Mouse (Mus musculus) thymus, postnatal 25 days (tissue): ENCODE results near the gene Mdc1.
"Not testable (repeated sequence)": the region's sequence is repeated elsewhere in the genome, so short reads cannot be mapped to it uniquely, and the experiment has no call there.

ENCODE experiments used
- DNase-seq: peaks from one replicate; pipeline ENCODE4 v3.0.0; 2022

The Mdc1 gene

DNA sequence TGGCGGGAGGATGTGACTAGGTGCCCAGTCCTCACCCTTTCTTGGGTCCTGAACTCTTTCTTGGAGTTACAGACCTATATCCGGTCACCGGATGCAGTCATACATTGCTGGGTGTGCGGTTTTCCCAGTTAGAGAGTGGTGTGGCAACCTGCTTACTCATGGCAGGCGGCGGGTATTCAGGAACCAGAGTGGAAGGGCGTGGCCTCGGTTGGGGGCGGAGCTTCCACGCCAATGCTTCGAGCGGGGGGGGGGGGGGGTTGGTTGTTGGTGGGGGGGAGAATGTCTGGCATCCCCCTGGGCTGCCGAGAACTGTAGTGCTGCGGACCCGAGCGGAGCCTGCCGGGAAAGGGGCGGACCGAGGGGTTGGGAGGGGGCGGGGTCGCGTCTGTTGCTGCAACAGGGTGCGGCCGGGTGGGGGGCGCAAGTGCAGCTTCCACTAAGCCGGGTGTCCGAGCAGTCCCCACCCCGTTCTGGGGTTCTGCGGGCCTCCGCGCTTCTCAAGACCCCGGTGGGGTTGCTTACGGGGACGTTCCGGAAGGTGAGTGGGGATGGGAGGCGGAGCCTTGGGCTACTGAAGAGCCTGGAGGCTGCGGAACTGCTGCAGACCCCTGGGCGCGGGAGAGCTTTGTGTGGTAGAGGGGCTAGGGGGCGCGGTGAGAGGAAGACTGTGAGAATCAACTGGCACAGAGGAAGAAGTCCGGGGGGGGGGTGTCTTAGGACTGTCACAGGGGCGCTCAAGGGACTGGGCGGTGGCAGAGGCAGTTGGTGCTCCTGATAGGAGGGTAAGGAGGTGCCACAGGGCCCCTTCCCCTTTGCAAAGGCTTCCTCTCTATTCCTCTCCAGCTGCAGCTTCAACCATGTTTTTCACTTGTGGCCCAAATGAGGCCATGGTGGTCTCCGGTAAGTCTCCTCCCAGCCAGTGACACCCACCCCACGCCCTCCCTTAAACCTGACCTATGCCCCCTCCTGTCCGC, 18.1 kb upstream of the Mdc1 start, which contains the start of gene Flot1:
Flot1 (plus strand) TSS at position 267 of the 974 bp plus-strand sequence.
- peak; percentile 82 for DNase-seq

DNA sequence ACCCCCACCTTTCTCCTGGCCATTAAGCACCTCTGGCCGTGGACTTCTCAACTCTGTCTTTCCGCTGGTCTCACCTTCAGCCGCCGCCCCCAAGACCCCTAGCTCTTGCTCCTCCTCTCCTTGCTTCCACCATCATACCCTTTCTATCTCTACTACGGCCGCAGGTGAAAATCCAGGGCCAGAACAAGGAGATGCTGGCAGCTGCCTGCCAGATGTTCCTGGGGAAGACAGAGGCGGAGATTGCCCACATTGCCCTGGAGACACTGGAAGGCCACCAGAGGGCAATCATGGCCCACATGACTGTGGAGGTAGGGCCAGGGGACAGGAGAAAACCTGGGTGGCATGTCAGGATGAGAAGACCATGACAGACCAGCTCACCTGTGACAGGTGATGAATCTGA, 16.9 kb upstream of the Mdc1 start:
- no peak for DNase-seq

DNA sequence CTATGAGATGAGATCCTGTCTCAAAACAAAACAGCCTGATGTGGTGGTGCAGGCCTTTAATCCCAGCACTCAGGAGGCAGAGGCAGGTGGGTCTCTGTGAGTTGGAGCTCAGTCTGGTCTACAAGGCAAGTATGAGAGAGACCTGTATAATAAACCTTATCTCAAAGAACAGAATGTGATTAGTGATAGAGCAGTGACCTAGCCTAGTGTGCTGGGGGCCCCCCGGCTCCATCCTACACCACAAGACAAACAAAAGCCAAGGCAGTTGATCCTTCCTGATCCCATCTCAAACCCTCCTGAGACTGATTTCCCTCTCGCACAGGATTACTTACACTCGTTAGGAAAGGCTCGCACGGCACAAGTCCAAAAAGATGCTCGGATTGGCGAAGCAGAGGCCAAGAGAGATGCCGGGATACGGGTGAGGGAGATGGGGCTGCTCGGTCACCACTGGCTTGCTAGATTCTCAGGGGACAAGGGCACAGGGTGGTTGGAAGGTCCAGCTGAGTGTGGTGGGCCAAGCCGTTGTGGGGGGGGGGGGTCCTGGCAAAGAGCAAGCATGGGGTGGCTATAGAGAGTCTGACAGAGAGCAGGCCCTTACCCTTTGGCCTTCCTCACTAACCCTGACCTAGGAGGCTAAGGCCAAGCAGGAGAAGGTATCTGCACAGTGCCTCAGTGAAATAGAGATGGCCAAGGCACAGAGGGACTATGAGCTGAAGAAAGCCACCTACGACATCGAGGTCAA, 16.0 kb upstream of the Mdc1 start:
- no peak for DNase-seq

DNA sequence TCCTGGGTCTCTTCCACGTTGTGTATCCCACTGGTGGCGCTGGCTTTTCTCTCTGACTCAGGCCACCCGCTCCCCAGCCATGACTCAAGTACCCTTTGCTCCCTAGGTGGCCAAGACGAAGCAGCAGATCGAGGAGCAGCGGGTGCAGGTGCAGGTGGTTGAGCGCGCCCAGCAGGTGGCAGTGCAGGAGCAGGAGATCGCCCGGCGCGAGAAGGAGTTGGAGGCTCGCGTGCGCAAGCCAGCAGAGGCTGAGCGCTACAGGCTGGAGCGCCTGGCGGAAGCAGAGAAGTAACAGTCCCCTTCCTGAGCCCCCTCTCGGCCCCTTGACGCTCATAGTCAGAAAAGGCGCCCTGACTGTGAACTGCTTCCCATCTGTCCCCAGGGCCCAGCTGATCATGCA, 11.6 kb upstream of the Mdc1 start:
- peak; percentile 94 for DNase-seq

DNA sequence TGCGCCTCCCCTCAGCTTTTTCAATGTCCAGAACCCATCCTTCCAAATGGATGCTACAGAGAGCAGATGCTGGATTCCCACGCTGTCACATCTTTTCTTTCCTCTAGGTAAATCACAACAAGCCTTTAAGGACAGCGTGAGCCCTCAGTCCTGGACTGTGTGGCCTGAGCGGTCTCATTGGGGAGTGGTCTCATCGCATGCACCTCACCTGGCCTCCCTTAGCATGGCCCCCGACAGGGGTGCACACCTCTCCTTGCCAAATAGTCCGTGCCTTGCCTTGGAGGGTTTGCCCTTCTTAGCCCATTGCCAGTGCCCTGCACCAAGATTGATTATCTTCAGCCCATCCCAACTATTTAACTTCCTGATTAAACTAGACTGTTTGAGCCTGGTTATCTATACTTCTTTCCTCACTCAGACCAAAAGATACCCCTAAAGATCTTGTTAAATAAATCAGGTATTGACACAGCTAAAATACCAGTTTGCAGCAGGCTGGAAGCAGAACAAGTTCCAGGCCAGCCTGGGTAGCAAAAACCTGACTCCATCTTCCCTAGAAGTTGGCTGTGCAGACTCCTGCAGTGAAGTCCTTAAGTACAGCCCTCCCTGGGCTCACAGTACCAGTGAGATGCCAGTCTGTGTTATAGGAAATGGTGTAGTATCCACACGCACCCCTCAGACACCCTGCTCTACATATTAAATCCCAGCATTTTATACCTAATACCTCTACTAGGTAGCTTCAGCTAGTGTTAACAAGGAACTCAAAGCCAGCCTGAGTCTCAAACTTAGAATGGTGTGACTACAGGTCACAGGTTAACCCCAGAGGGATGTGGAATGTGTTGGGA, 8.7 kb upstream of the Mdc1 start:
- no peak for DNase-seq

DNA sequence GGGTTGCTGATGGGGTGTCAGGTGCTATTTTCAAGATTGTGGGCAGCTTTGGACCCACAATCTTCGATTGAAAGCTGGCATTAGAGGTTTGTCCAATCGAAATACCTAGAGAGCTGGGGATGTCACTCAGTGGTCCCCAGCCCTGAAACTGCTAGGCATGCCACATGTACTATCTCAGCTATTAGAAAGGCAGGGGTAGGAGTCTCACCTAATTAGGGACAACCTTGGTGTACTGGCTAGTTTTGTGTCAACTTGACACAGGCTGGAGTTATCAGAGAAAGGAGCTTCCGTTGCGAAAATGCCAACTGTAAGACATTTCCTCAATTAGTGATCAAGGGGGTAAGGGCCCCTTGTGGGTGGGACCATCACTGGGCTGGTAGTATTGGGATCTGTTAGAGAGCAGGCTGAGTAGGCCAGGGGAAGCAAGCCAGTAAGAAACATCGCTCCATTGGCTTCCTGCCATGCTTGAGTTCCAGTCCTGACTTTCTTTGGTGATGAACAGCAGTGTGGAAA, 8.0 kb upstream of the Mdc1 start:
- no peak for DNase-seq

DNA sequence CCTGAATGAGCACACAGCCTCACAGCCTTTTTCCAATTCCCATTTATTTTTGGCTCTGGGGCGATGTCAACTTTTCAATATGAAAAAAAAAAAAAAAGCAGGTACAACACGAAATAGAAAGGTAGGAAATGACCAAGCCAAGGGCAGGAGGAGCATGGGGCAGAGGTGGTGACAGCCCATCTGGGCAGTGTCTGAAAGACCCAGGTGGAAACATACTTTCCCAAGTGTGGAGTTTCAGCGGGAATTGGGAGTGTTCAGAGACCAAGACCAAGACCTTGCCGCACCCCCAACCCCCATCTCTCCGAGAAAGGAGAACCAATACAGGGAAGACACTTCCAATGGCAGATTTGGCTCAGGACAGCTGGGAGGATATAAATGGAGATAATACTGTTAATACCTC, 7.4 kb upstream of the Mdc1 start:
- DNase-seq: no peak

DNA sequence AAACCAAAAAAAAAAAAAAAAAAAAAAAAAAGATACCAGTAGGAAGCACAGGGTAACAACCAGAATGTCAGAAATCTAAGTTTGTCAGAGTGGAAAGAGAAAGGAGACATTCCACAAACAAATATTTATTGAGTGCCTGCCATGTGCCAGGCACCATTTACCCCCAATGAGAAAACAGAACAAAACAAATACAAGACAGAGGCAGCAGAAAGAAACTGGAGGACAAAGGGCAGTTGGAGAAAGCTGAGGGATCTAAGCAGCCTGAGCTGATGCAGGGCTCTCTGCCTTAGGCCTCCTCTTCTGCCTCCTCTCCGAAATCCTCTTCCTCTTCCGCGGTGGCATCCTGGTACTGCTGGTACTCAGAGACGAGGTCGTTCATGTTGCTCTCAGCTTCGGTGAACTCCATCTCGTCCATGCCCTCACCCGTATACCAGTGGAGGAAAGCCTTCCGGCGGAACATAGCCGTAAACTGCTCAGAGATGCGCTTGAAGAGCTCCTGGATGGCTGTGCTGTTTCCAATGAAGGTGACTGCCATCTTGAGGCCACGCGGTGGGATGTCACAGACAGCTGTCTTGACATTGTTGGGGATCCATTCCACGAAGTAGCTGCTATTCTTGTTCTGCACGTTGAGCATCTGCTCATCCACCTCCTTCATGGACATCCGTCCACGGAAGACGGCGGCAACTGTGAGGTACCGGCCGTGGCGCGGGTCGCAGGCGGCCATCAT, 6.5 kb upstream of the Mdc1 start:
- no peak for DNase-seq

DNA sequence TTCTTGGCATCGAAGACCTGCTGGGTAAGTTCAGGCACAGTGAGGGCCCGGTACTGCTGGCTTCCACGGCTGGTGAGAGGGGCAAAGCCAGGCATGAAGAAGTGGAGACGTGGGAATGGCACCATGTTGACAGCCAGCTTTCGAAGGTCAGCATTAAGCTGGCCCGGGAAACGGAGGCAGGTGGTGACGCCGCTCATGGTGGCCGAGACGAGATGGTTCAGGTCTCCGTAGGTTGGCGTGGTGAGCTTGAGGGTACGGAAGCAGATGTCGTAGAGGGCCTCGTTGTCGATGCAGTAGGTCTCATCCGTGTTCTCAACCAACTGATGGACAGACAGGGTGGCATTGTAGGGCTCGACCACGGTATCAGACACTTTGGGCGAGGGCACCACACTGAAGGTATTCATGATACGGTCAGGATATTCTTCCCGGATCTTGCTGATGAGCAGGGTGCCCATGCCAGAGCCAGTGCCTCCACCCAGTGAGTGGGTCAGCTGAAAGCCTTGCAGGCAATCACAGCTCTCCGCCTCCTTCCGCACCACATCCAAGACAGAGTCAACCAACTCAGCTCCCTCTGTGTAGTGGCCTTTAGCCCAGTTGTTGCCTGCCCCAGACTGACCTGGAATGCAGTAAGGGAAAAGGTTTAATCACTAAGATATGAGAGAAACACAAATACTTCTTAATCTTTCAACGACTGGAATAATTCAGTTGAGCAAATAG, 5.7 kb upstream of the Mdc1 start:
- DNase-seq: no peak

DNA sequence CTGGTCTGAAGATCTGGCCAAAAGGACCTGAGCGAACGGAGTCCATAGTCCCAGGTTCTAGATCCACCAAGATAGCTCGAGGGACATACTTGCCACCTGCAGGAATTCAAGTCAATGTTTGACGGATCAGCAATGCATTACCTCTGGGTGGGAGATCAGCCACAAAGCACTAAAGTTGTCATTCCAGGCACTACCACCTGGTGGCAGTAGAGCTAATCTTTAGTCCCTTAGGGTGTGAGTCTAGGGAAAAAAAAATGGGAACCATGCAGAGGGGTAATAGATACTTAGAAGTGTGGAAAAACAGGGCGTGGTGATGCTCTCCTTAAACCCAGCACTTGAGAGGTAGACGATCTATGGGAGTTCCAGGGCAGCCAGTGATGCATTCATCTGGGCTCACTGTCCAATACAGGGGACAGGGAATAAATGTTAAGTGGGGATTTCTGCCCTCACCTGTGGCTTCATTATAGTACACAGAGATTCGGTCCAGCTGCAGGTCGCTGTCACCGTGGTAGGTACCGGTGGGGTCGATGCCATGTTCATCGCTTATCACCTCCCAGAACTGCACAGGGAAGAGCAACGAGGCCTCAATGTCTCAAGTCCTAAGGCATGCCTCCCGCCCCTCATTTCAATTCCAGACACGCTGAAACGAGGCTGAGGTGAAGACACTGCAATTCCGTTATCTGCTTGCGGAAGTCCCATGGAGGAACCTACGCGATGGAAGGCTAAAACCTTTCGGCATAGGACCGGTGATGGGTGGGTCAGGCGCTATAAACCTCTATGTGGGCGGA, 4.9 kb upstream of the Mdc1 start:
- DNase-seq: peak; percentile 84

DNA sequence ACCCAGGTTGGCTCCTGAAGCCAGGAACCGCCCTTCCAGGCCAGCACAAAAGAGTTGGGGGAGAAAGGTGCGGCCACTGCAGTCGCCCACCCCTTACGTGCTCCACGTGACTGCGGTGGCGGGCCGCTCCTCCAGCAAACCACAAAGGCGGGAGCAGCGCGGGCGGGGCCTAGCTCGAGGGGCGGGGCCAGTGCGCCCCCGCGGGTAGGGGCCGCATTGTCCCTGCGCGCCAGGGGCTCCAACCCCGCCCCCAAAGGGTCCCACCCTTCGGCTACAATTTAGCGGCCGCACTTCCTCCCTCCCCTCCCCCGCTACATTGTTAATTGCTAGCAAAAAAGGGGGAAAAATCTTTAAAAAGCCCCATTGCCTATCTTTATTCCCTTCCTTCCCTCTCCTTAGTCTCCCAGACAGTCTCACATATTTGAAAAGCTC, 4.3 kb upstream of the Mdc1 start:
- peak; percentile 98 for DNase-seq

DNA sequence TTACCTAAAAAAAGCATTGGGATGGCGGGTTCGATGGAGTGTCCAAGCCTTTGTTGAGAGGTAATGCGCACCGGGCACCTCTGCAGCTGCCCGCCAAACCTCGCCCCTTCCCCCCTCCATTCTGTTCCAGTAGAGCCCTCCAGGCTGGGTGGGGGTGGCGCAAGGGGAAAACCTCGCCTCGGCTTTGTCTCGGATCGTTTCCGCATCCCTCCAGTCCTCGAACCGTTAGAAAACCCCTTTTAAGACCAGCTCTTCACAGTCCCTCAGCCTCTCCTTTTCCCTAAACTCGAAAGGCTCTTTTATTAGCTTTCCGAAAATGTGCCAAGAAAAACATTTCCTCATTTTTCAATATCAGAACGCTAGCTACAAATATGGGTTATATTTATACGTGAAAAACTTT, 3.8 kb upstream of the Mdc1 start:
- DNase-seq: peak; percentile 81

DNA sequence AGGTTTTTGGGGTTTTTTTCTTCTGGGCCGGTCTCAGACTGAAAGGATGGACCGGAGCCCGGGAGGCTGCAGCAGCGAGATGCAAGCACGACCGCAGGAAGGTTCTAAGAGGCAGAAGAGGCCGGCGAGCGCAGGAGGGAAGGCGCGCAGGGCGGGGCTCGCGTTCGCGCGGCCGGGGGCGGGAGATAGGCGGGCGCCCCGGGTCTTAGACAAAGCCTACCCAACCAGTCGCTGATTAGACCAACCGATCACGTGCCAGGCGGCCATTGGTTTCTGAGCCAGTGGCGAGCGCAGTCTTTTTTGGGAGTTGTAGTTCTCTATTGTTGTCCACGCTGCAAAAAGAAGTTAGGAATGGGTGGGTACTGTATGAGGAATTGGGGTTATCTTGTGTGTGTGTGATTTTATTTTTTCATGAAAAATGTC, 3.2 kb upstream of the Mdc1 start, which contains the start of gene Tubb5:
Tubb5 (minus strand) TSS at position 185 of the 423 bp plus-strand sequence.
- DNase-seq: peak; percentile 96

DNA sequence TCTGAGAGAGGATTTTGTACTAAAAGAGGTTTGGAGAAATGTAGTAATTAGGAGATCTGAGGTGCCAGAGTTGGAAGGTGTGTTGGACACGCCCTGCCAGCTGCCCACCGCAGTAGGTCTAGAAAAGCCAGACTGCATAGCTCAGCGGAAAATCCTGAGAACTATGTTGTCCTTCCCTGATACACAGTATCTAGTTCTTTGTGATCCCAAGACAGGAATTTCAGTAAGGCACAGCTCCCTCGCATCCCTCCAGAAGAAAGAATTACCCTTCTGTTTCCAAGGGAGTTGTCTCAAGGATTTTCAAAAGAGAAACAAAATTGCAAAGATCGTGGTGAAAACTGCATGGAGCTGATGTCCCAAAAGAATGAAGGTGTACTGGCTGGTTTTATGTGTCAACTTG, 2.7 kb upstream of the Mdc1 start:
- DNase-seq: no peak

DNA sequence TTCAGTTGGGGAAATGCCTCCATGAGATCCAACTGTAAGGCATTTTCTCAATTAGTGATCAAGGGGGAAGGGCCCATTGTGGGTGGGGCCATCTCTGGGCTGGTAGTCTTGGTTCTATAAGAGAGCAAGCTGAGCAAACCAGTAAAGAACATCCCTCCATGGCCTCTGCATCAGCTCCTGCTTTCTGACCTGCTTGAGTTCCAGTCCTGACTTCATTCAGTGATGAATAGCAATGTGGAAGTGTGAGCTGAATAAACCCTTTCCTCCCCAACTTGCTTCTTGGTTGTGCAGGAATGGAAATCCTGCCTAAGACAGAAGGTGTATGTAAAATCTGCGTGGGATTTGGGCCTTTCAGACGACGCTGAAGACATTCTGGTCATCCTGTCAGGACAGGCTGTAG, 2.3 kb upstream of the Mdc1 start:
- not testable (repeated sequence) for DNase-seq

DNA sequence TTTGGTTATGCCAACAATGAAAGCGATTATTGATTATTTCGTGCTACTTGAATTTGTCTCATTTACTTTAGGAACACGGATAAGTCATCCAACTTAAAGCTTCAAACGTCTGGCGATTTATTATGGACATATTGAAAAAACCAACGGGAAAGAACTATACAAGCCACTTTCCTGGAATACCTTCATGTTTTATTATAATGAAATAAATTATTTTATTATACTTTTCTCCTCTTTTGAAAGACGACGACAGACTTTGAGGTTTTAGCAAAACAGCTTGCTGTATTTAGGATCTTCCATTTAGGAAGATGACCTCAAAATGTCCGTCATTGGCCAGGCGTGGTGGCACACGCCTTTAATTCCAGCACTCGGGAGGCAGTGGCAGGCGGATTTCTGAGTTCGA, 754 bp upstream of the Mdc1 start:
- DNase-seq: no peak

DNA sequence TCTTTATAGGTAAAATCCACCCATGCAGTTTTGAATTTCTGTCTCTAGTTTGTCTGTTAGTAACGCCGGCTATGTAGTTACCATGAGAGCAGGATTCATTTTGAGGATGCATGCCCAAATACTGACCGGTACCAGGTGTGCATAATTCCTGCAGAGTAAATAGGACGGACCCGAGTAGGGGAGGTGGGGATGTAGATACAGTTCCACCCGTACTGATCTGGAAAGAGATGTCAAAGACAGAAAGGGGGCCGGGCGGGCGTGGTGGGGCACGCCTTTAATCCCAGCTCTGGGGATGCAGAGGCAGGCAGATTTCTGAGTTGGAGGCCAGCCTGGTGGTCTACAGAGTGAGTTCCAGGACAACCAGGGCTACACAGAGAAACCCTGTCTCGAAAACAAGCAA, 691 bp downstream of the Mdc1 start:
- no peak for DNase-seq

DNA sequence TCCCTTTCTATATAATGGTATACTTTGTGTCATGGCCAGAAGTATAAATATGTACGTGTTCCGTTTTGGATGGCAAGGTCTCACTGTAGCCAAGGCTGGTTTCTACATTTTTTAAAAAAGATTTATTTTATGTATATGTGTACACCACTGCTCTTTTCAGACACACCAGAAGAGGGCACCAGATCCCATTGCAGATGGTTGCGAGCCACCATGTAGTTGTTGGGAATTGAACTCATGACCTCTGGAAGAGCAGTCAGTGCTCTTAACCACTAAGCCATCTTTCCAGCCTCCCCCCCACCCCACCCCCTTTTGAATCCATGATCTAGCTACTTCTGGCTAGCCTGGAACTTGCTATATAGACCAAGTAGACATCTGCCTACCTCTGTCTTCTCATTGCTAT, 2.2 kb downstream of the Mdc1 start:
- no peak for DNase-seq

DNA sequence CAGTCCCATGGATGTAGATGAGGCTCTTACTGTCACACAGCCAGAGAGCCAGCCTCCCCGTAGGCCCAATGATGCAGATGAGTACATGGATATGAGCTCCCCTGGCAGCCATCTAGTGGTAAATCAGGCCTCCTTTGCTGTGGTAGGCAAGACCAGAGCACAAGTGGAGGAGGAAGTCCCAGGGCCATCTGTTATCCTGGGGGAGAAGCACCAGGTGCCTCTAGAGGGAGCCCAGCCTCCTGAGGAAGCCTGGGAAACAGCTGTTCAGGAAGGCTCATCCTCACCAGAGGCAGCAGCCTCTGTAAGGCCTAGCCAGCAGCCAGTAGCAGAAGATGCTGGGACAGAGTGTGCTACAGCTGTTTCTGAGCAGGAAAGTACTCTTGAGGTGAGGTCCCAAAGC, 6.8 kb downstream of the Mdc1 start:
- DNase-seq: no peak

DNA sequence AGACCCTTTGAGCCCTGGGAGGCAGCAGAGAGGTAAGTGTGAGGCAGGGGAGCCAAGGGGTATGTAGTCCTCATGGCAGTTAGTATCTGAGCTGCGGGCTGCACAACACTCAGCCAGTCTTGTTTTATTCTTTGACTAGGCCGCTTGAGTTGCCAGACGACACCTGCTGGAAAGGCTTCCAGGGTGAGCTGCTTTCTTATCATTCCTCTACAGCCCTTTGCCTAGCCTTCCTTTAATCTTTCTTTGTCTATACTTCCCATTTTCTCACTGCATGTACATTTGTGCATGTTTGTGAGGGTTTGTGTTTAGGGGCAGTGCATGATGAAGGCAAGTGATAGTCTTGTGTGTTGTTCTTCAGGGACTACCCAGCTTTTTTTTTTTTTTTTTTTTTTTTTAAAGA, 9.7 kb downstream of the Mdc1 start:
- DNase-seq: no peak

DNA sequence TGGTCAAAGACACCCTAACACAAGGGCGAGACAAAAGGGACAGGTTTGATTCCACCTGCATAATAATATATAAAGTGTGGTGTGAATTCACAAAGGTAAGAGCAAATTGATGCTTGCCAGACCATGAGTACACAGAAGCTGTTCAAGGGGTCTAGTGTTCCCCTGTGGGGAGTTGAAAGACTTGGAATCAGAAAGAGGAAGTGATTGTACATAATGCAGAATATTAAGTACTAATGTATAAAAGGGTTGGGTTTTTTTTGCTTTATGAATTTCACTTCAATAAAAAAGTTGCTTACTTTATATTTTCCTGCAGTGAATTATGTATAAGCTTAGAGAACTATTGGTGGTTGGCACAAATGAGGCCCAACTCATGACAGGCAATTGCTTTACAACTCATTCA, 18.1 kb downstream of the Mdc1 start:
- DNase-seq: no peak
